Mouse (Mus musculus): Measurements from ENCODE around the gene Rnf111.

Rnf111 gene

GRCm38 (mm10) chr9:70395617-70396016 lies 107.9 kb downstream of the Rnf111 start:
- no peak for DNase-seq (ENCODE audit: low read depth)

GRCm38 (mm10) chr9:70392563-70392907 lies 111.0 kb downstream of the Rnf111 start:
- peak; percentile 45 for DNase-seq (ENCODE audit: low read depth)

DNA sequence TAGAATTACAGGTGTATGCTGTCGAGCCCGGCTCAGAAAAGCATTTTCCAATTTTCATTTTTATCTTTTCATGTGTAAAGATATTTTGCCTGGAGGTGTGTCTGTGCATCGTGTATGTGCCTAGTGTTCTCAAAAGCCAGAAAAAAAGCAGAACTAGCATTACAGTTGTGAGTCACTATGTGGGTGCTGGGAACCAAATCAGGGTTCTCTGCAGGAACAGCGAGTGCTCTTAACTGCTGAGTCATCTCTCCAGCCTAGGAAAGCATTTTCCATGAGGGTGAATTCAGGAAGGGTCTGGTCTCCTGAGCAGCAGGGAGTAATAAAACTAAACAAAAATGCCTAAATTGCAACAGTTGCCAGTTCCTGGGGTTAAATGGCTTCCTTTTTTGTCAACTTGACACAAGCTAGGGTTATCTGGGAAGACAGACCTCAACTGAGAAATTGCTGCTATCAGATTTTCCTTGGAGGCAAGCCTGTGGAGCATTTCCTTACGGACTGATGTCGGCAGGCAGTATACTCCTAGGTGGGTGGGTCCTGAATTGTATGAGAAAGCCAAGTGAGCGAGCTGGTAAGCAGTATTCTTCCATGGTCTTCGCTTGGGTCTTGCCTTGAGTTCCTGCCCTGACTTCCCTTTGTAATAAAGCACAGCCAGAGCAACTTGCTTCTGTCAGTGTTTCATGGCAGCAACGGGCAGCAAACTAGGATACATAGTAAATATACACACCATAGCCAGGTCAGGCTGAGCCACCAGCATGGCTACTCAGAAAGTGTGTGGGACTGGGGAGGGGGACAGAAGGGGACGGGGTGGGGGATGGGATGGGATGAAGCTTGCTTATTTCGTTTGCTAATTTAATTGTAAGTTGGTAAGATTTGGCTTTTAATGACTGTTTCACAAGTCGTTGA lies 111.6 kb downstream of the Rnf111 start:
- no peak for DNase-seq (ENCODE audit: low read depth)

DNA sequence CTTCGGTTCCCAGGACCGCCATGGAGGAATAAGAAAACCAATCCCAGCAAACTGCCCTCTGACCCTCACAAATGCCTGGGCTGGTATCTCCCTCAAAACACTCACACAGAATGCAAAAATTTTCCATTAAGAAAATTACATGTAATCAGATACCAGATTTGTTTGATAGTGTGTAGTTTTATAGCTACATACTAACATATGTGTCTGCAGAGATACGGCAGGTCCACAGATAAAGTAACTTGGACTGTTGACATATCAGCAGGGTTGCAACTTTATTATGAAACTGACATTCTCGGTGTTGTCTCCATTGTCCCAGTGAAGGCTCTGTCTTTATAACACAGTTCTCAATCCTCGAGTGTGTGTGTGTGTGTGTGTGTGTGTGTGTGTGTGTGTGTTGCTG lies 112.5 kb downstream of the Rnf111 start:
- DNase-seq (ENCODE audit: low read depth), result no peak

- no peak for DNase-seq (ENCODE audit: low read depth)
Measured at GRCm38 (mm10) chr9:70389548-70389947, 114.0 kb downstream of the Rnf111 start.

- no peak for DNase-seq (ENCODE audit: low read depth)
Measured at GRCm38 (mm10) chr9:70387410-70388119, 116.0 kb downstream of the Rnf111 start.

- no peak for DNase-seq (ENCODE audit: low read depth)
Measured at GRCm38 (mm10) chr9:70384958-70385728, 118.4 kb downstream of the Rnf111 start.

- DNase-seq (ENCODE audit: low read depth), result no peak
Measured at GRCm38 (mm10) chr9:70384494-70384893, 119.0 kb downstream of the Rnf111 start.

GRCm38 (mm10) chr9:70383750-70384149 lies 119.8 kb downstream of the Rnf111 start:
- DNase-seq (ENCODE audit: low read depth), result no peak

DNA sequence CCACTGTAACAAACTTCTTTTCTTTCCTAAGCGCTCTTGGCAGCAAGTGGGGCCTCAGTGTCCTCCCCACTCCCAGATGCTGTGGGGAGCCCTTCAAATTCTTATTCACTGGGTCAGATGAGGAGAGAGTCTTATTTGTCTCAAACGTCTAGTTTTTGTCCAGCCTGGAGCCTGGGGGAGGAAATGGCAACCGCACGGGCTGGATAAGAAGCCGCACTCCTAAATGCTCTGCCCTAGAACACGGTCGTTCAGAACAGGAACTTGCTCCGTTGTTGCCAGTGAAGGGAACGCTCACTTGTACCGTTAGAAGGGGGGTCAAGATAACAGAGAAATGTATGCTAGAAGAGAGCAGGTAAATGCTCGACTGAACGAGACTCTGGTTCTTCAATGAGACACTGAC lies 121.4 kb downstream of the Rnf111 start:
- no peak for DNase-seq (ENCODE audit: low read depth)

- DNase-seq (ENCODE audit: low read depth), result peak; percentile 49
Measured at GRCm38 (mm10) chr9:70379502-70380467, 123.7 kb downstream of the Rnf111 start.

Measured in induced T-regulatory cell, adult 2 months (primary cell).